Mouse (Mus musculus) forebrain, embryonic 14.5 days (tissue): ENCODE measurements at regions not wholly inside any gene's neighbourhood (a gene's known extent, or its start where the extent isn't known, plus 50 kb on each side); places are given as distances from the start of the nearest gene placed in this dataset.
A peak's percentile ranks its signal among the peaks of the same experiment; 100 is the strongest.

Experiments
- ATAC-seq: fragments of 200-750 bp; cut with Nextera tagmentation; 2 replicates; pipeline ENCODE4 v1.8.0; 2017; ENCODE audit warnings: mild to moderate bottlenecking, moderate library complexity
- DNase-seq: peaks from one replicate; pipeline ENCODE4 v3.0.0-alpha.2; 2015; ENCODE audit warnings: low spot score
- H3K27ac ChIP-seq: fragments of 300-500 bp; sonication (generic); 2 replicates; pipeline ENCODE4 v1.5.1; 2014; ENCODE audit warnings: low read depth, mild to moderate bottlenecking, control low read depth, low read length, moderate library complexity
- H3K27me3 ChIP-seq: fragments of 300-500 bp; sonication (generic); replicated peaks from 2 replicates; pipeline ENCODE4 v1.6.1; 2014; ENCODE audit warnings: low read length, control low read depth, mixed read lengths; ENCODE audit not compliant: control insufficient read depth, insufficient read depth
- H3K36me3 ChIP-seq: fragments of 300-500 bp; sonication (generic); 2 replicates; pipeline ENCODE4 v1.6.1; 2014; ENCODE audit warnings: low read length, control low read depth; ENCODE audit not compliant: control insufficient read depth, insufficient read depth
- H3K4me1 ChIP-seq: fragments of 300-500 bp; sonication (generic); 2 replicates; pipeline ENCODE4 v1.6.1; 2014; ENCODE audit warnings: antibody characterized with exemption, low read length, control low read depth; ENCODE audit not compliant: control insufficient read depth, insufficient read depth
- H3K4me2 ChIP-seq: fragments of 300-500 bp; sonication (generic); 2 replicates; pipeline ENCODE4 v1.6.1; 2014; ENCODE audit warnings: mild to moderate bottlenecking, control low read depth, low read length
- H3K4me3 ChIP-seq: fragments of 300-500 bp; sonication (generic); 2 replicates; pipeline ENCODE4 v1.5.1; 2014; ENCODE audit warnings: low read depth, low read length, control low read depth
- H3K9ac ChIP-seq: fragments of 300-500 bp; sonication (generic); 2 replicates; pipeline ENCODE4 v1.6.1; 2014; ENCODE audit warnings: mild to moderate bottlenecking, low read length, control low read depth, moderate library complexity
- H3K9me3 ChIP-seq: fragments of 300-500 bp; sonication (generic); replicated peaks from 2 replicates; pipeline ENCODE4 v1.6.1; 2016; ENCODE audit warnings: low read length, control low read depth, mixed read lengths; ENCODE audit not compliant: control insufficient read depth
- WGBS: fragments of 180-500 bp; shearing (Covaris S2); extraction: QIAGEN DNeasy Blood & Tissue Kit; methylation state at CpG from one replicate; pipeline ENCODE4 v1.1.7; 2014; 5-methylcytosine and 5-hydroxymethylcytosine counted together

GRCm38 (mm10) chr1:185749251-185749650, 294.6 kb downstream of the Slc30a10 start:
- H3K4me3 ChIP-seq = no peak overlapping the region
- H3K27ac ChIP-seq = no peak overlapping the region
- H3K9ac ChIP-seq = no peak overlapping the region
- H3K27me3 ChIP-seq = no peaks in the 10 kb centered on the region
- H3K9me3 ChIP-seq = no peaks in the 10 kb centered on the region
- H3K36me3 ChIP-seq = no peaks in the 10 kb centered on the region
- no peak for ATAC-seq
- 70% methylated on average over 2 of the region's 2 CpGs for WGBS
- DNase-seq = no peak
- H3K4me1 ChIP-seq = no peaks in the 10 kb centered on the region
- H3K4me2 ChIP-seq = no peak overlapping the region

- H3K27ac ChIP-seq = no peak overlapping the region
- no peak overlapping the region for H3K4me3 ChIP-seq
- no peak overlapping the region for H3K9ac ChIP-seq
- no peaks in the 10 kb centered on the region for H3K4me1 ChIP-seq
- H3K9me3 ChIP-seq = no peaks in the 10 kb centered on the region
- H3K36me3 ChIP-seq = no peaks in the 10 kb centered on the region
- DNase-seq (no peak), ATAC-seq (no peak)
- no peak overlapping the region for H3K4me2 ChIP-seq
- WGBS = 73% methylated on average over 13 of the region's 13 CpGs
- H3K27me3 ChIP-seq = no peaks in the 10 kb centered on the region
Measured at GRCm38 (mm10) chr1:185754486-185755290, 300.0 kb downstream of the Slc30a10 start.

- no peaks in the 10 kb centered on the region for H3K27me3 ChIP-seq
- H3K4me1 ChIP-seq = no peaks in the 10 kb centered on the region
- ATAC-seq (no peak), DNase-seq (no peak)
- H3K4me3 ChIP-seq = no peak overlapping the region
- WGBS = 76% methylated on average over 2 of the region's 2 CpGs
- H3K27ac ChIP-seq = no peak overlapping the region
- no peak overlapping the region for H3K9ac ChIP-seq
- H3K4me2 ChIP-seq = no peak overlapping the region
- H3K36me3 ChIP-seq = no peaks in the 10 kb centered on the region
- H3K9me3 ChIP-seq = no peaks in the 10 kb centered on the region
Measured at GRCm38 (mm10) chr1:185757376-185757775, 302.7 kb downstream of the Slc30a10 start.

- H3K9me3 ChIP-seq = no peaks in the 10 kb centered on the region
- no peak overlapping the region for H3K9ac ChIP-seq
Measured at GRCm38 (mm10) chr1:185774202-185774601, 319.6 kb downstream of the Slc30a10 start.

GRCm38 (mm10) chr1:185779604-185780003, 325.0 kb downstream of the Slc30a10 start:
- Histone ChIP-seq H3K9ac (no peak overlapping the region), H3K9me3 (no peaks in the 10 kb centered on the region), H3K4me1 (no peaks in the 10 kb centered on the region), H3K4me2 (no peak overlapping the region), H3K4me3 (no peak overlapping the region), H3K27me3 (no peaks in the 10 kb centered on the region), H3K27ac (no peak overlapping the region), H3K36me3 (no peaks in the 10 kb centered on the region)
- 73% methylated on average over 4 of the region's 4 CpGs for WGBS
- DNase-seq (peak; percentile 38), ATAC-seq (no peak)

More at GRCm38 (mm10) chr1:185774202-185774601, 319.6 kb downstream of the Slc30a10 start:
- H3K27ac ChIP-seq = no peak overlapping the region
- H3K4me1 ChIP-seq = no peaks in the 10 kb centered on the region
- ATAC-seq (no peak), DNase-seq (no peak)
- no peaks in the 10 kb centered on the region for H3K27me3 ChIP-seq
- no peaks in the 10 kb centered on the region for H3K36me3 ChIP-seq
- 71% methylated on average over 3 of the region's 3 CpGs for WGBS
- no peak overlapping the region for H3K4me2 ChIP-seq
- no peak overlapping the region for H3K4me3 ChIP-seq

- WGBS = 95% methylated on average over 3 of the region's 3 CpGs
- no peaks in the 10 kb centered on the region for H3K36me3 ChIP-seq
- no peaks in the 10 kb centered on the region for H3K4me1 ChIP-seq
- no peaks in the 10 kb centered on the region for H3K27me3 ChIP-seq
- H3K9ac ChIP-seq = no peak overlapping the region
- H3K27ac ChIP-seq = no peak overlapping the region
- H3K9me3 ChIP-seq = no peaks in the 10 kb centered on the region
- H3K4me3 ChIP-seq = no peak overlapping the region
- H3K4me2 ChIP-seq = no peak overlapping the region
- ATAC-seq (no peak), DNase-seq (no peak)
Measured at GRCm38 (mm10) chr1:185802156-185802555, 315.0 kb downstream of the Lyplal1 start.

- 93% methylated on average over 3 of the region's 3 CpGs for WGBS
- Histone ChIP-seq H3K4me1 (no peaks in the 10 kb centered on the region), H3K27ac (no peak overlapping the region), H3K4me2 (no peak overlapping the region), H3K9me3 (no peaks in the 10 kb centered on the region), H3K36me3 (no peaks in the 10 kb centered on the region), H3K9ac (no peak overlapping the region), H3K4me3 (no peak overlapping the region), H3K27me3 (no peaks in the 10 kb centered on the region)
- ATAC-seq (no peak), DNase-seq (no peak)
Measured at GRCm38 (mm10) chr1:185814901-185815300, 302.2 kb downstream of the Lyplal1 start.

GRCm38 (mm10) chr1:185819044-185819443, 298.1 kb downstream of the Lyplal1 start:
- no peak overlapping the region for H3K9ac ChIP-seq
- H3K4me3 ChIP-seq = no peak overlapping the region
- no peak overlapping the region for H3K27ac ChIP-seq
- DNase-seq = no peak
- H3K9me3 ChIP-seq = no peaks in the 10 kb centered on the region
- H3K36me3 ChIP-seq = no peaks in the 10 kb centered on the region
- H3K4me2 ChIP-seq = no peak overlapping the region
- no peaks in the 10 kb centered on the region for H3K4me1 ChIP-seq
- no peaks in the 10 kb centered on the region for H3K27me3 ChIP-seq
- ATAC-seq = no peak
- 29% methylated on average over 5 of the region's 5 CpGs for WGBS

GRCm38 (mm10) chr1:185822241-185822640, 294.9 kb downstream of the Lyplal1 start:
- no peaks in the 10 kb centered on the region for H3K4me1 ChIP-seq
- H3K36me3 ChIP-seq = no peaks in the 10 kb centered on the region
- 60% methylated on average over 8 of the region's 8 CpGs for WGBS
- no peaks in the 10 kb centered on the region for H3K9me3 ChIP-seq
- H3K27ac ChIP-seq = no peak overlapping the region
- H3K4me2 ChIP-seq = no peak overlapping the region
- DNase-seq (no peak), ATAC-seq (no peak)
- no peak overlapping the region for H3K4me3 ChIP-seq
- H3K9ac ChIP-seq = no peak overlapping the region
- no peaks in the 10 kb centered on the region for H3K27me3 ChIP-seq
